Mouse (Mus musculus) heart, embryonic 13.5 days (tissue): ENCODE data around the gene Plet1. TPM values are rescaled to one million over a fixed set of nuclear protein-coding genes. Genes with fewer than 3 reads are reported as not detected.

ENCODE experiments used
- polyA plus RNA-seq: library from polyadenylated mRNA; unstranded; fragments of >200 nt; fragmentation: Nextera tagmentation; extraction: Ambion mirVana; gene quantifications from 2 replicates; pipeline ENCODE4 v1.2.1, GENCODE M21; 2015

Gene Plet1
- polyA plus RNA-seq, 1 experiment from 2014 or later = 0.19 TPM

Other genes starting within 250 kb of the Plet1 start
- gene Rpl10-ps3, start 149.6 kb upstream of the Plet1 start, polyA plus RNA-seq = 239 and 258 TPM in 2 replicates
- gene Pts, start 34.2 kb downstream of the Plet1 start, polyA plus RNA-seq = 76.0 and 79.3 TPM in 2 replicates
- gene Il18, start 60.3 kb downstream of the Plet1 start, polyA plus RNA-seq = 5.5 and 7.1 TPM in 2 replicates
- 0.20 TPM in 1 of 2 replicates, not detected in the other for gene Bco2, start 60.7 kb downstream of the Plet1 start, polyA plus RNA-seq
- not detected in 2 replicates for gene Tex12, start 66.8 kb downstream of the Plet1 start, polyA plus RNA-seq
- 568 and 646 TPM in 2 replicates for gene Sdhd, start 109.3 kb downstream of the Plet1 start, polyA plus RNA-seq
- gene Timm8b, start 109.4 kb downstream of the Plet1 start, polyA plus RNA-seq = 247 and 287 TPM in 2 replicates
- gene Pih1d2, start 122.8 kb downstream of the Plet1 start, polyA plus RNA-seq = 1.8 and 3.2 TPM in 2 replicates
- gene Nkapd1, start 122.9 kb downstream of the Plet1 start, polyA plus RNA-seq = 15.1 and 15.5 TPM in 2 replicates
- 106 and 116 TPM in 2 replicates for gene Dlat, start 165.3 kb downstream of the Plet1 start, polyA plus RNA-seq
- gene Dixdc1, start 245.0 kb downstream of the Plet1 start, polyA plus RNA-seq = 7.5 and 8.1 TPM in 2 replicates